Mouse (Mus musculus) olfactory bulb, adult 2 months (tissue): ENCODE measurements at regions not wholly inside any gene's neighbourhood (a gene's known extent, or its start where the extent isn't known, plus 50 kb on each side); places are given as distances from the start of the nearest gene placed in this dataset.

ENCODE experiments used
- CTCF ChIP-seq: fragments of 200-500 bp; IDR thresholded peaks from 2 replicates; pipeline ENCODE4 v1.5.1; 2012; ENCODE audit warnings: low read depth, mild to moderate bottlenecking, low read length, moderate library complexity; ENCODE audit not compliant: insufficient read depth
- POLR2A ChIP-seq: fragments of 200-500 bp; IDR thresholded peaks from 2 replicates; pipeline ENCODE4 v1.6.1; 2012; ENCODE audit warnings: mild to moderate bottlenecking, low read depth, low read length, moderate library complexity; ENCODE audit not compliant: insufficient read depth

GRCm38 (mm10) chr9:111869801-111870382 is 179.7 kb upstream of the Stac start:
- TF ChIP-seq CTCF (no peak), POLR2A (no peak)
